Mouse (Mus musculus) heart, postnatal 36 days (tissue): ENCODE data around the gene Yod1. TPM values are rescaled to one million over a fixed set of nuclear protein-coding genes. Genes with fewer than 3 reads are reported as not detected.
A peak's percentile ranks its signal among the peaks of the same experiment; 100 is the strongest.

Experiments used
- DNase-seq, 2 experiments: peaks; one replicate each; pipeline ENCODE4 v3.0.0; 2021 to 2022
- intact Hi-C: fragments of 180-260 bp; cut with DNase I; formaldehyde crosslinking; loops from one replicate; pipeline ENCODE4 v1.15.1; 2025
- total RNA-seq, 2 experiments: library from RNA; stranded (reverse); gene quantifications; 2 replicates each; pipeline ENCODE4 v1.2.3; 2021

Yod1 gene
- 1 to 10 TPM; 3.8 to 5.0 TPM for total RNA-seq

DNA sequence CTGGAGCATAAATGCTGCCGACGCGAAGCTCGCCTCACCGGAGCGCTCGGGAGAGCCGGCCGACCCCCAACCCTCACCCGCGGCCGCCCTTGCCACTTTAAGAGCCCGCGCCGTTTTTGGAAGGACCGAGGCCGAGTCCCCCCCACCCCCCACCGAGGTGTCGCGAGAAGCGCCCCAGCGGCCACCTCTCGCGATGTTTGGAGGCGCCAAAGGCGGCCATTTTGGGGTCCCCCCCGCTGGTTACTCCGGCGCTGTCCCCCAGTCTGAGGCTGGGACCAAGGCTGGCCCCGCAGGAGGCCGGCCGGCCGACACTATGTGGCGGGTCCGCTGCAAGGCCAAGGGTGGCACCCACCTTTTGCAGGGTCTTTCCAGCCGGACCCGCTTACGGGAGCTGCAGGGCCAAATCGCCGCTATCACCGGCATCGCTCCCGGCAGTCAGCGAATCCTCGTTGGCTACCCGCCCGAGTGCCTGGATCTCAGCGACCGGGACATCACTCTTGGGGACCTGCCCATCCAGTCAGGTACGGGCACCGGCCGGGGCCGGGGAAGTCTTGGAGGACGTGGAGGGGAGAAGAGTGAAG, at the start of gene Yod1:
TSS of gene Yod1 (plus strand) at position 37 of the 581 bp plus-strand sequence.
- intact Hi-C loops, result no loop called here

GRCm38 (mm10) chr1:130678551-130678950, 38.6 kb upstream of the Yod1 start:
- no peak for DNase-seq
- intact Hi-C loops, result no loop called here

More for the DNA sequence above, at the start of gene Yod1:
- peak; percentile 91 to 96 for DNase-seq

- DNase-seq, result no peak
- intact Hi-C loops, result no loop called here
Measured at GRCm38 (mm10) chr1:130681075-130681474, 36.1 kb upstream of the Yod1 start.

- DNase-seq, result no peak
- intact Hi-C loops, result no loop called here
Measured at GRCm38 (mm10) chr1:130681656-130682413, 35.3 kb upstream of the Yod1 start.

- no peak for DNase-seq
- intact Hi-C loops, result no loop called here
Measured at GRCm38 (mm10) chr1:130683905-130684304, 33.2 kb upstream of the Yod1 start.

- intact Hi-C loops, result loop anchor here (10.0 kb wide), 1 partner anchor 346 kb away; no protein-coding TSS in a partner anchor
Measured at GRCm38 (mm10) chr1:130698601-130699000, 18.5 kb upstream of the Yod1 start.

GRCm38 (mm10) chr1:130699937-130700633, 17.0 kb upstream of the Yod1 start:
- intact Hi-C loops, result loop anchor here (10.0 kb wide), 1 partner anchor 345 kb away; no protein-coding TSS in a partner anchor
- DNase-seq, result peak; percentile 72 to 77

More at GRCm38 (mm10) chr1:130698601-130699000, 18.5 kb upstream of the Yod1 start:
- DNase-seq, result no peak

DNA sequence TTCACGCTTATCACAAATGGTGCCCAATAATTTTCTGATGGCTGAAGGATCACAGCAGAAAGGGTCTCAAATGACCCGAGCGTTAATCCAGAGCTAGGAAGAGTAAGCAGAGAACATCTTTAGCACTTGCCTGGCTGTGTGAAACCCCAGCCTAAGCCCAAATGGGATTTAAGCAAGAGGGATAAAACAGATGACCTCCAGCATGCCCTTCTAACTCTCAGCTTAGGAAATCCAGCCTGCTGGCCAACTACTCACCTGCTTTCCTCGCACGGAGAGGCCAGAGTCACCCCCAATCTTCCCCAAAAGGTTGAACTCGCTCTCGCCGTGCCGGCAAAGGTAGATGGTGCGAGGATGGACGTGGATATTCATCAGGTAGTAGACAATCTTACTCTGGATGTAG, 15.2 kb upstream of the Yod1 start:
- intact Hi-C loops, result no loop called here
- DNase-seq, result no peak

DNA sequence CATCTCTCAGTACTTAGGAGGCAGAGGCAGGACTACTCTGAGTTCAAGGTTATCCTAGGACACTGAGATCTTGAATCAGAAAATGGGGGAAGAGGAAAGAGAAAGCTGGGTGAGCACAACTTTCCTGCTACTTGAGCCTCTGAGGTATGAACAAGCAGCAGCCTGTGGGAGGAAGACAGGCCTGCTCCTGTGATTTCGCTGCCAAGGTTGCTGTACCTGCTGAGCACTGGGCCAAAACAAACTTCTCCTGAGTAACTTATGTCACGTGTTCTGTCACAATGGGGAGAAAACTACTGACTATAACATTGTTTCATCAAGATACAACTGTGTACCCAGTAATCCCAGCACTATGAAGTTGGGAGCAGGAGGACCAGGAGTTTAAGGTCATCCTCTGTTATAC, 13.5 kb upstream of the Yod1 start:
- no peak for DNase-seq
- intact Hi-C loops, result no loop called here

DNA sequence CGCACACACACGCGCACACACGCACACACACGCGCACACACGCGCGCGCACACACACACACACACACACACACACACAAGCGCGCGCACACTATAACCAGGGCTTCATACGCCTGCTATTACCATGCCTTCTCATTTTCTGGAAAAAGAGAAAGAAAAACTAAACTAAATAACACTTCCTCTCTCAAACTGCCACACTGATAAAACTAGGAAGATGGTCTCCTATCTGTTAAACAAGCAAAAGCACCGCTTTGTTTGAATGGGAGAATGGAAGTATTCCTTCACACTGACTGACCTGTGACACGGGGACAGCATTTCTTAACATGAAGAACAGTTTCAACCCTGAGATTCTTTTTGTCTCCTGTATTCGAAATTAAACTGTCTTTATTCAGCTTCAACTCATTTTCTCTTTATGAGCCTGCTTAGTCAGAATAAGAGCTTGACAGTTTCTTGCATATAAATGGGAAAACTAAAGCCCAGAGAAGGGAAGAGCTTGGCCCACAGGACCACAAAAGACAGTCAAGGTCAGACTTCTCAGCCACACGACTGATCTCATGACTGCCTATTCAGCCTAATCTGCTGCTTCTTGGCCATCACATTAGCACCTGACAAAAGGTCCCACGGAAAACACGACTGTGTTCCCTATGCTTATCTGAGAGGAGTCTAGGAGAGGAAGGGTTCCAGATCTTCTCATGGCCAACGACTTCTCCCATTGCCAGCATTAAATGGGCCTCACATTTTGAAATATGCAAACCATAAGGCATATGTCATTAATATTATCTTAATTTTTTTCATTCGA, 6.6 kb upstream of the Yod1 start:
- intact Hi-C loops, result no loop called here
- peak in 1 of 2 experiments; percentile 30 for DNase-seq

GRCm38 (mm10) chr1:130714046-130714445, 3.1 kb upstream of the Yod1 start:
- intact Hi-C loops, result no loop called here
- DNase-seq, result no peak

DNA sequence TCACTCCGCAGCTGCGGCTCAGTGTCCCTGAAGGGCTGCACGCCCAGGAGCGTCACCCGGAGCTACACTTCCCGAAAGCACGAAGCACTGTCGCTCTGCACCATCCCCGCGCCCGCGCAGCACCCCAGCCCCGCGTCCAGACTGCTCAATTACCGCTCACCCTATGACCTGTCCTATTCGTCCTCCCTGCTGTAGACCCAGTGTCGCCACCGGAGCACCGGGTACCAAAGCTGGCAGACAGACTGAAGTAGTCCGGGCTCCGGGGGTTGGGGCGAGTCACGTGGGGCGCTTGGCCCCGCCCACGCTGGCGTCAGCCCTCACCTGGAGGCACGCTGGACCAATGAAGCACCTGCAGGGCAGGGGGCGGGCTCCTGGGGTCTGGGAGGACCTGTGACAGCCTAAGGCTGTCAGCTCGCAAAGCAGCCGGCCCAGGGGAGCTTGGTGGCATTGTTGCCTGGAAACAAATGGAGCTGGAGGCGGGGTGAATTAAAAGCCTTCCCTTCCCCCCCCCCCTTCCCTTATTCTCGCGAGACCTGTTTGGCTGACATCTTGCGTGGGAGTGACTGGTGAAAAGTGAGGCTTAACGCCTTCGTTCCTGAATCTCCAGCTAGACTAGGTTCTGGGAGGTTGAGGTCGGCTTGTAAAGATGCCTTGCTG, 1.4 kb upstream of the Yod1 start, which contains the start of gene Gm29427:
TSS of gene Gm29427 (minus strand) at position 239 of the 657 bp plus-strand sequence.
- intact Hi-C loops, result no loop called here

GRCm38 (mm10) chr1:130716218-130716512, 962 bp upstream of the Yod1 start:
- intact Hi-C loops, result no loop called here
- no peak for DNase-seq

More for the DNA sequence above, 1.4 kb upstream of the Yod1 start, which contains the start of gene Gm29427:
- DNase-seq, result peak; percentile 91 to 96

GRCm38 (mm10) chr1:130716513-130717290, 425 bp upstream of the Yod1 start:
- no peak for DNase-seq
- intact Hi-C loops, result no loop called here

DNA sequence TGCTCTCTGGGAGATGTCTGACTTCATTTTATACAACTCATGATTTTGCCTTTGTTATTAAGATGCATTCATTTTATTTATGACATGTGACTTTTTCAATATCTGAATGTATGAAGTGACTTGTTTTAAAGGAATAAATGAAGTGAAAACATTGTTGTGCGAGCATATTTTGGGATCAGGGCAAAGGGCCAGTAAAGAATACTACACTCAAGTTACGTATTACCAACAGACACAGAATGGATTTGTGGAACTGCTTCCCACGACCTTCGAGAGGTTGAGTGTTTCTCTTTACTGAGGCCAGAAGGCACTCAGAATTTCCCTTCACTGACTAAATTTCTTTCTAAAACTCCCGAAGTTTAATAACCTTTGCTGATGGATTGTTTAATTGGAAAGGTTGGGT, 7.1 kb downstream of the Yod1 start:
- no peak for DNase-seq
- intact Hi-C loops, result no loop called here

DNA sequence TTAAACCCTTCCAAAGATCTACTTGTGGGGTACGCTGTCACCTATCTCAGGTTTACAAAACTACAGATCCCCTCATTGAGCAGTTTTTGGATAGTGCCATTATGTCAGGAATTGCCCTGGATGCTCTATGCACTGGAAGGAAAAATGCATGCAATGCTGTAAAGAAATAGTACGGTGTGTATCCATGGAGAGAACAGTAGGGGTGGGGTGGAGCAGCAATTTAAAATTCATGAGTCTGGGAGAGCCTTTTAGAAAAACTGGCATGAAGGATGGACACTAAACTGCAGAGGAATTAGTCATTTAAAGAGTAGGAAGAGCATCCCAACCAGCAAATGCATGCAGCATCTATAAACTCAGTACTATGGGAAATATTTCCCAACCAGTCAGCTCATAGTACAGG, 9.3 kb downstream of the Yod1 start:
- intact Hi-C loops, result no loop called here
- DNase-seq, result no peak

GRCm38 (mm10) chr1:130728070-130728469, 10.9 kb downstream of the Yod1 start:
- intact Hi-C loops, result no loop called here
- DNase-seq, result no peak

GRCm38 (mm10) chr1:130728708-130729107, 11.6 kb downstream of the Yod1 start:
- no peak for DNase-seq
- intact Hi-C loops, result no loop called here

DNA sequence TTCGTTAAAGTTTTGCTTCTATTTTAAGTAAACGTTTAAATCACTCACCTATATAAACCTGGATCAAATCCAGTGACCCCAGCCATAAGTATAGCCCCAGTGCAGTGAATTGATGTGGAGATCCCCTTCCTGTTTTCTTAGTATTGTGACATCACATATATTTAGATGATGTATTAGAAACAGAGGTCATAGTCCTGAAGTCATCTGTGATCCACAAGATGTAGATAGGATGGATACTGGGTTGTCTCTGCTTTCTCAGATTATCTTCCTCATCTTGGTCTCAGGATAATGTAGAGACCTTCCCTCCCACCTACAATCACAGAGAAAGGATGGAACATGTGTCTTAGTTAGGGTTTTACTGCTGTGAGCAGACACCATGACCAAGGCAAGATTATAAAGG, 12.0 kb downstream of the Yod1 start, which contains the start of gene Pfkfb2:
TSS of gene Pfkfb2 (minus strand) at position 101 of the 400 bp plus-strand sequence.
- no peak for DNase-seq
- intact Hi-C loops, result no loop called here
